Mouse (Mus musculus): ENCODE data around the gene Tmem150a. TPM values are rescaled to one million over a fixed set of nuclear protein-coding genes. Genes with fewer than 3 reads are reported as not detected.

Tmem150a gene
- polyA plus RNA-seq, 1 experiment = 19.4 TPM

GRCm38 (mm10) chr6:72362132-72363028 lies 7.1 kb downstream of the Tmem150a start:
- peak; percentile 97 for DNase-seq
- peaks cover 11% of the 10 kb centered on the region for H3K4me1 ChIP-seq (replicated peaks; ENCODE audit: control insufficient read depth, insufficient read depth, low read length)
- peaks cover 13% of the 10 kb centered on the region; the same call in 1 of the 2 replicates for H3K36me3 ChIP-seq (ENCODE audit: control insufficient read depth, insufficient read depth, low read length)
- WGBS = under 1% methylated on average over 42 of the region's 42 CpGs
- H3K27me3 ChIP-seq (ENCODE audit: control insufficient read depth, insufficient read depth, low read length) = no peaks in the 10 kb centered on the region
- H3K27ac ChIP-seq (ENCODE audit: control insufficient read depth, insufficient read depth, low read length) = peak overlapping the region; percentile 79
- peak overlapping the region; percentile 70 for H3K4me3 ChIP-seq (ENCODE audit: control insufficient read depth, insufficient read depth, low read length)
- TF ChIP-seq CTCF (IDR thresholded peaks at IDR 0.05; ENCODE audit: borderline replicate concordance, control insufficient read depth, extremely low read depth, insufficient read depth, low read length, poor library complexity) (no peak), POLR2A (IDR thresholded peaks at IDR 0.05; ENCODE audit: control insufficient read depth, extremely low read depth, insufficient read depth, low read length, poor library complexity) (peak; percentile 73)

GRCm38 (mm10) chr6:72364009-72364408 lies 8.8 kb downstream of the Tmem150a start:
- no peak overlapping the region for H3K27ac ChIP-seq (ENCODE audit: control insufficient read depth, insufficient read depth, low read length)
- 62% methylated on average over 7 of the region's 7 CpGs for WGBS
- no peak overlapping the region for H3K4me3 ChIP-seq (ENCODE audit: control insufficient read depth, insufficient read depth, low read length)
- no peaks in the 10 kb centered on the region for H3K27me3 ChIP-seq (ENCODE audit: control insufficient read depth, insufficient read depth, low read length)
- no peak for DNase-seq
- peaks cover 11% of the 10 kb centered on the region for H3K4me1 ChIP-seq (replicated peaks; ENCODE audit: control insufficient read depth, insufficient read depth, low read length)
- TF ChIP-seq CTCF (IDR thresholded peaks at IDR 0.05; ENCODE audit: borderline replicate concordance, control insufficient read depth, extremely low read depth, insufficient read depth, low read length, poor library complexity) = no peak
- TF ChIP-seq POLR2A (IDR thresholded peaks at IDR 0.05; ENCODE audit: control insufficient read depth, extremely low read depth, insufficient read depth, low read length, poor library complexity) = no peak
- H3K36me3 ChIP-seq (ENCODE audit: control insufficient read depth, insufficient read depth, low read length) = peaks cover 13% of the 10 kb centered on the region; the same call in 1 of the 2 replicates

GRCm38 (mm10) chr6:72364985-72365384 lies 9.7 kb downstream of the Tmem150a start:
- H3K4me1 ChIP-seq (replicated peaks; ENCODE audit: control insufficient read depth, insufficient read depth, low read length) = peaks cover 11% of the 10 kb centered on the region
- WGBS = 82% methylated on average over 6 of the region's 6 CpGs
- no peak overlapping the region for H3K27ac ChIP-seq (ENCODE audit: control insufficient read depth, insufficient read depth, low read length)
- no peak for DNase-seq
- no peaks in the 10 kb centered on the region for H3K27me3 ChIP-seq (ENCODE audit: control insufficient read depth, insufficient read depth, low read length)
- TF ChIP-seq POLR2A (IDR thresholded peaks at IDR 0.05; ENCODE audit: control insufficient read depth, extremely low read depth, insufficient read depth, low read length, poor library complexity) (no peak), CTCF (IDR thresholded peaks at IDR 0.05; ENCODE audit: borderline replicate concordance, control insufficient read depth, extremely low read depth, insufficient read depth, low read length, poor library complexity) (no peak)
- 0 out of 2 replicates have a peak, but pooled peaks cover 4% of the 10 kb centered on the region for H3K36me3 ChIP-seq (ENCODE audit: control insufficient read depth, insufficient read depth, low read length)
- no peak overlapping the region for H3K4me3 ChIP-seq (ENCODE audit: control insufficient read depth, insufficient read depth, low read length)

GRCm38 (mm10) chr6:72366304-72366703 lies 11.1 kb downstream of the Tmem150a start:
- H3K27me3 ChIP-seq (ENCODE audit: control insufficient read depth, insufficient read depth, low read length) = no peaks in the 10 kb centered on the region
- no peak for DNase-seq
- H3K4me3 ChIP-seq (ENCODE audit: control insufficient read depth, insufficient read depth, low read length) = no peak overlapping the region
- TF ChIP-seq POLR2A (IDR thresholded peaks at IDR 0.05; ENCODE audit: control insufficient read depth, extremely low read depth, insufficient read depth, low read length, poor library complexity) (no peak), CTCF (IDR thresholded peaks at IDR 0.05; ENCODE audit: borderline replicate concordance, control insufficient read depth, extremely low read depth, insufficient read depth, low read length, poor library complexity) (no peak)
- H3K27ac ChIP-seq (ENCODE audit: control insufficient read depth, insufficient read depth, low read length) = no peak overlapping the region
- H3K4me1 ChIP-seq (replicated peaks; ENCODE audit: control insufficient read depth, insufficient read depth, low read length) = peaks cover 6% of the 10 kb centered on the region
- WGBS = 67% methylated on average over 3 of the region's 3 CpGs
- H3K36me3 ChIP-seq (ENCODE audit: control insufficient read depth, insufficient read depth, low read length) = no peaks in the 10 kb centered on the region

- DNase-seq = no peak
- TF ChIP-seq CTCF (IDR thresholded peaks at IDR 0.05; ENCODE audit: borderline replicate concordance, control insufficient read depth, extremely low read depth, insufficient read depth, low read length, poor library complexity) (no peak), POLR2A (IDR thresholded peaks at IDR 0.05; ENCODE audit: control insufficient read depth, extremely low read depth, insufficient read depth, low read length, poor library complexity) (no peak)
- Histone ChIP-seq H3K27me3 (ENCODE audit: control insufficient read depth, insufficient read depth, low read length) (no peaks in the 10 kb centered on the region), H3K4me3 (ENCODE audit: control insufficient read depth, insufficient read depth, low read length) (no peak within 1 kb of the TSS), H3K27ac (ENCODE audit: control insufficient read depth, insufficient read depth, low read length) (no peak within 1 kb of the TSS), H3K4me1 (replicated peaks; ENCODE audit: control insufficient read depth, insufficient read depth, low read length) (0 out of 2 replicates have a peak, but pooled peaks cover 2% of the 10 kb centered on the region), H3K36me3 (ENCODE audit: control insufficient read depth, insufficient read depth, low read length) (no peaks in the 10 kb centered on the region)
- 88% methylated on average over 4 of the region's 4 CpGs for WGBS
These were observed 11.7 kb downstream of the Tmem150a start, which contains the start of gene Rnf181 for GRCm38 (mm10) chr6:72366844-72367443. Gene Rnf181 (minus strand): TSS chr6:72366956.

GRCm38 (mm10) chr6:72367460-72367974 lies 12.3 kb downstream of the Tmem150a start:
- TF ChIP-seq CTCF (IDR thresholded peaks at IDR 0.05; ENCODE audit: borderline replicate concordance, control insufficient read depth, extremely low read depth, insufficient read depth, low read length, poor library complexity) = no peak
- no peak for TF ChIP-seq POLR2A (IDR thresholded peaks at IDR 0.05; ENCODE audit: control insufficient read depth, extremely low read depth, insufficient read depth, low read length, poor library complexity)
- no peak for DNase-seq
- 81% methylated on average over 4 of the region's 4 CpGs for WGBS
- Histone ChIP-seq H3K4me1 (replicated peaks; ENCODE audit: control insufficient read depth, insufficient read depth, low read length) (0 out of 2 replicates have a peak, but pooled peaks cover 2% of the 10 kb centered on the region), H3K27ac (ENCODE audit: control insufficient read depth, insufficient read depth, low read length) (no peak overlapping the region), H3K4me3 (ENCODE audit: control insufficient read depth, insufficient read depth, low read length) (no peak overlapping the region), H3K36me3 (ENCODE audit: control insufficient read depth, insufficient read depth, low read length) (no peaks in the 10 kb centered on the region), H3K27me3 (ENCODE audit: control insufficient read depth, insufficient read depth, low read length) (no peaks in the 10 kb centered on the region)

Measured in thymus, adult 2 months (tissue).